Mouse (Mus musculus): ENCODE measurements around the gene Kif17.
"Not testable (repeated sequence)": the region's sequence is repeated elsewhere in the genome, so short reads cannot be mapped to it uniquely, and the experiment has no call there.

The Kif17 gene

GRCm38 (mm10) chr4:138315781-138316180 lies 65.5 kb downstream of the Kif17 start:
- peak; percentile 31 for DNase-seq

GRCm38 (mm10) chr4:138316369-138316768 lies 66.1 kb downstream of the Kif17 start:
- no peak for DNase-seq

DNA sequence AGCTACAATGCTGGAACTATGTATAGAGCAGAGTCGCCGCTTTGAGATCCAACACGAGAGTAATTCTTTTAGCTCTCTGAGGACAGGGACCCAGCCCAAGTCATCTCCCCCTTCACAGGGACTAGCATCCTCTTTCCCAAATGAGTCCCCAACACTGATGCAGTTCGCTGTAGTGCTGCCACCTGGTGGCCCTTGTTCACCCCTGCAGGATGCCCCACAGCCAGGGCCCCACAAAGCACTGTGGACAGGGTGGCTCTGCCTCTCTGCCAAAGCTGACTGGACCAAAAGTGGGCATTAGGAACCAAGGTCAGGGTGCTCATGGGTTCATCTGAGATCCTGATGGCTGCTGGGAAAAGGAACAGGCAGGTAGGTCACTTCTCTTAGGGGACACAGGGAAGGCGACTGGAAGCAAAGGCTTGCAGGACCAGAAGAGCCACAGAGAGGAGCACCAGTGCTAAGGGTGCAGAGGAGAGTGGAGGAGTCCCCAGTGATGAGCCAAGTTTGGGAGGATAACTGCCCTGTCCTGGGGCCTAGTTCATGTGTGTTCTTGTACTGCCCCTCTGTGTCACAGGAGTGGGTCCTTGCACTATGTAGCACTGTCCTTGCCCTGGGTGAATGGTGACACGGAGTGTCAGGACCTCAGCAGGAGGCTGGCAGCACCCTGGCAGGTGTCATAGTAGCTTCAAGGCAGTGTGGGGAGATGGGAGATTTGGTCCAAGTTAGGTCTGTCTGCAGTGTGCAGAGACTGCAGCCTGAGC lies 68.5 kb downstream of the Kif17 start:
- peak; percentile 60 for DNase-seq

GRCm38 (mm10) chr4:138319508-138319907 lies 69.3 kb downstream of the Kif17 start:
- DNase-seq, result peak; percentile 75

- no peak for DNase-seq
Measured at GRCm38 (mm10) chr4:138320711-138321110, 70.5 kb downstream of the Kif17 start.

- no peak for DNase-seq
Measured at GRCm38 (mm10) chr4:138321488-138321887, 71.3 kb downstream of the Kif17 start.

DNA sequence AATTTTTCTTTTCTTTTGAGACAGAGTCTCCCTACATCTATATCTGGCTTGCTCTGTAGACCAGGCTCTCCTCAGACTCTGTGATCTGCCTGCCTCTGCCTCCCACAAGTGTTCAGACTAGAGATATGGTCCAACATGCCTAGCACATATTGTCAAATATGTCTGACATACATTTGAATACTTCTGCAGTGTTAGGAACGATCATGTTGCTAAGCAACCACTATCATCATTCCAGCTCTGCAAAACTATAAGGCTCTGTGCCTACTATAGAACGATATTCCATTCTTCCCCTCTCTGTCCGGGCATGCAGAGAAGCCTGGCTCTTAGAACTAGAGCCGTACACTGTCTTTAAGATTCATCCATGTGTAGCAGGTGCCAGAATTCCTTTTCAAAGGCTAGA lies 72.5 kb downstream of the Kif17 start:
- no peak for DNase-seq

DNA sequence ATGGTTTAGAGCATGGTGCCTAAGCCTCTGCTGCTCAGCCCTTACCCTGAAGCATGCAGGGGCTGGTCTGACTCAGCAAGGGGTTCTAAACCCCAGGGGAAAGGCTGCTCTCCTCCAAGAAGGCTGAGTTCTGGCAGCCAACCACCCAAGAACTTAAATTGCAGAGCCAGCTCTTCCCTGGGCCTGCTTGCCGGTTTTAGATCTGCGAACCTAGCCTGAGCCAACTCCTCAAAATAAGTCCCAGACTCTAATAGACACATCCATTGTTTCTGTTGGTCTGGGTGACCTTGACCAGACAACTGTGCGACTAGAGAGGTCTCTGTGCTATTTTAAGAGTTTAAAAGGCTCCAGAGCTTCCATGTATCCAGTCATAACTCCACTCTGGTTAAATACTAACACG lies 73.5 kb downstream of the Kif17 start:
- no peak for DNase-seq

DNA sequence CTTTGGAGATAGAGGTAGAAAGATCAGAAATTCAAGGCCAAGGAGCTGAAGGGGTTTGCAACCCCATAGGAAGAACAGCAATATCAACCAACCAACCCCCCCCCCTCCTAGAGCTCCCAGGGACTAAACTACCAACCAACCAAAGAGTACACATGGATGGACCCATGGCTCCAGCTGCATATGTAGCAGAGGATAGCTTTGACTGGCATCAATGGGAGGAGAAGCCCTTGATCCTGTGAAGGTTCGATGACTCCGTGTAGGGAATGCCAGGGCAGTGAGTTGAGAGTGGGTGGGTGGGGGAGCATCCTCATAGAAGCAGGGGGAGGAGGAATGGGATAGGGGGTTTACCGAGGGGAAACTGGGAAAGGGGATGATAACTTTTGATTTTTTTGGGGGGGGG lies 74.2 kb downstream of the Kif17 start:
- no peak for DNase-seq

DNA sequence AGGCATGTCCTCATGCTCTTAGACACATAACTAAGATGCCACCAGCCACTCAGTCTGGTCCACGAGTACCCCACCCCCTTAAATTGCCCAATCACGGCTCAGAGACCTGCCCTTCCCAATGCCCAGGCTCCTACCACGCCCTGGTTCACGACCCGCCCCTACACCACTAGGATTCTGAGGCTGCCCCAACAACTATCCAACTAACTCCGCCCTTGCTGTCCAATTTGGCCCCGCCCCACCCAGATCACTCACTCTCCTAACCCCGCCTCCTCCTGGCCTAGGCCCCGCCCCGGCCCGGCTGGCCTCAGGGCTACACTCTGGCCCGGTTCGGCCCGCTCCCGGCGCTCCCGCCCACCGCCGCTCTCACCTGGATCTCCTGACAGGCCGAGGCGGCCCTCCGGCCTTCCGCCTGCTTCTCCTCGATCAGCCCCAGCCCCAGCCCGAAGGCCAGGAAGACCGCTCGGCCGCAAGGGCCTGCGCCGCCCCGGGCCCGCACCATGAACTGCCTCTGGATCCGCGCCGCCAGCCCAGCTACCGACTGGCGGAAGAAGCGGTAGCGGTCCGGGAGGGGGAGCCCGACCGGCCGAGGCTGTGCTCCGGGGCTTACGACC lies 75.3 kb downstream of the Kif17 start:
- DNase-seq, result peak; percentile 92

- DNase-seq, result peak; percentile 92
Measured at GRCm38 (mm10) chr4:138326077-138326695, 76.0 kb downstream of the Kif17 start, which contains the start of gene Pink1. Gene Pink1 (minus strand): TSS chr4:138326307.

- DNase-seq, result not testable (repeated sequence)
Measured at GRCm38 (mm10) chr4:138327155-138327554, 76.9 kb downstream of the Kif17 start.

DNA sequence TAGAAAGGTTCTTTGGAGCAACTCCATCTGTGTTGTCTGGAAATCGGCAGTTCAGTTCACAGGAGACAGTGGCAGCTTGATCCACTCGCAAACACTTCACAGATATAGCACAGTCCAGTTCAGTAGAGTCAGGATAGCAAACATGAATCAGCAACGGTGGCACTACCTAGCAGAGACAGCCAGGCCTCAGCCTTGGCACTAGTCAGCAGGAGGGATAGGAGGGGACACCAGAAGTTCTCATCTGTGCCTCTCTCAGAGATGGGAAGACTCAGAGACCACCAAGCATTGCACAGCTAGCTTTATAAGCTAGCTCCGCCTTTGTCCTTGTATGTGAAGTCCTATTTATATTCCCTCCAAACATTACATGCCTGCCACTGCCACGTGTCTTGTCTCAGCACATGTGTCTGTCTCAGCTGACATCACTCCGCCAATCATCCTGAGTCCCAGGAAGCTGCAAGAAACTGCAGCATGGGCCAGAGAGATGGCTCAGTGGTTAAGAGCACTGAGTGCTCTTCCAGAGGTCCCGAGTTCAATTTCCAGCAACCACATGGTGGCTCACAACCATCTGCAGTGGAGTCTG lies 77.7 kb downstream of the Kif17 start:
- no peak for DNase-seq

GRCm38 (mm10) chr4:138330264-138330671 lies 80.0 kb downstream of the Kif17 start:
- no peak for DNase-seq

DNA sequence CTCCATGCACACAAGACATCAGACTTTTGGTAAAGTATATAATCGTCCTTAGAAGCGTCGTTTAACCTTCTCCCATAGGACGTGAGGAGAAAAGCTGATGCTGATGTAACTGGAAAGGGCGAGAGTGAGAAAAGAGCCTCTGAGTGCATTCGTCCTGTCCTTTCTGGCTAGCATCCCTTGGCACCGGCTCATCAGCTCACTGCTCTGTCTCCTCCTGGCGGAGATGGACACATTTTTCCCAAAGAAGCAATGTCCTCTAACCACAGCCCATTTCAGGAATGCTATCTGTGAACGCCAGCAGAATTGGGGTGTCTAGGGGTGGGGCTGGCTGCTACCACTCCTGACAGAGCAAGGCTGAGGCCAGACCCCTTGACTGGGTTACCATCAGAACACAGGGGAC lies 81.4 kb downstream of the Kif17 start:
- no peak for DNase-seq

DNA sequence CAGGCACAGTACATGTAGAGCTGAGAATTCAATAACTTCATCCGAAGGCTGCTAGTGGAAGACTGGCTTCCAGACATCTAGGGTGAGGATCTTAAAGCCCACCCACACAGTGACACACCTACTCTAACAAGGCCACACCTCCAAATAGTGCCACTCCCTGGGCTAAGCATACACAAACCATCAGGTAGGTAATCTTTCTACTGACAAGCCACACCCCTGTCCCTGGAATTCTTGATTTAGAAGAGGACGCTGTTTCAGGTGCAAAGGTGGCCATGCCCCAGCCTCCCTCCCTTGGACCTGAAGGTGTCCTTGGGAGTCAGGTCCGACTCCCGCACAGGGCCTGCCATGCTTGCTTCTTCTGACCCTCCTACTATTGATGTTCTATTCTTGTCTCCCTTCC lies 82.9 kb downstream of the Kif17 start:
- no peak for DNase-seq

DNA sequence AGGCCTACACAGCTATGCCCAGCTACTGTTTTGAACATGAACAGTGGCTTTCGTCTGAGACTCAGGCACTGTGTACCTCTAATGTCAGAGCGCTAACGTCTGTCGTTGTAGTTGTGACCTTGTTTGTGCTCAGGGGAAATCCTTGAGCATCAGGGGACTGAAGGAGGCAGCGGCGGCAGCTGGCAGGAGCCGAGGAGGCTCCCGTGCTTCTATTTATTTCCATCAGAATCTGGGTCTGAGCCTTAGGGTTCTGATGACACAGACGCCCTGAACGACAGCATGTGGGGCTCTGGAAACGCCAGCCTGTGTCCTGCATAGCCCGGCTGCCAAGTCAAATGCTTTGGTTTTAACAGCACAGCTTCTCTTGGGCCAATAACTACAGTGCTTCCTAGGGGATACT lies 84.8 kb downstream of the Kif17 start:
- DNase-seq, result no peak

GRCm38 (mm10) chr4:138335648-138336047 lies 85.4 kb downstream of the Kif17 start:
- DNase-seq, result no peak

- DNase-seq, result no peak
Measured at GRCm38 (mm10) chr4:138336876-138337275, 86.6 kb downstream of the Kif17 start.

GRCm38 (mm10) chr4:138337341-138337740 lies 87.1 kb downstream of the Kif17 start:
- DNase-seq, result no peak

DNA sequence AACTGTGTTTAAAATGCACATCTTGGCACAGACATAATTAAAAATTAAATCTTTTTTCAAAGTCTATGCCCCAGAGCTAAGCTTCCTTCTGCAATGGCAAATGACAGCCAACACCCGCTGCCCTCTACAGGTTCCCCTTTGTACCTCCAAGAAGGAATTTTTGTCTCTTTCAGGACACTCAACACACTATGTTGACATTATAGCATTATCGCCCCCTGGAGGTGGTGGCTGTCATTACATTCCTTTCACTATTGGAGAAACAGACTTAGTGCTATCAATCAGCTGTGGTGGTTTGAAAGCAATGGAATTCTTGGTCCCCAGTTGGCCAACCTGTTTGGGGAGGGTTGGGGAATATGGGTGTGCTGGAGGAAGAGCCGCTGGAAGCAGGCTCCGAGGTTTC lies 89.7 kb downstream of the Kif17 start:
- peak; percentile 55 for DNase-seq

GRCm38 (mm10) chr4:138341393-138341792 lies 91.2 kb downstream of the Kif17 start:
- DNase-seq, result no peak

DNA sequence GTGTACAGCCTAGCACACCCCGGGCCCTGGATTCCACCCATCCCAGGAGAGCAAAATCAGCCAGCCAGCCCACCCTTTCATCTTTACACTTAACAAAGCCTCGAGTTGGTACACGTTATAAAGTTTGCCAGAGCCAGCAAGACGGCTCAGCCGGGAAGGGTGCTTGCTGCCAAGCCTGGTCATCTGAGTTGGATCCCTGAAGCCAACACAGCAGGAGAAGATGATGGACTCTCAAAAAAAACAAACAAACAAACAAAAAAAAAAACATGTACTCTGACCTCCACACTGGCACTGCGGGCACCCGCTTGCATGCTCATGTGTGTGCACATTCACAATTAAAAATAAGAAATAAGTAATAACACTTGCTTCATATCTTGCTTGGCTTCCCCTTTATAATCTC lies 91.8 kb downstream of the Kif17 start:
- DNase-seq, result no peak

GRCm38 (mm10) chr4:138342778-138343177 lies 92.5 kb downstream of the Kif17 start:
- no peak for DNase-seq

Data from thymus, postnatal 14 days (tissue).